Mouse (Mus musculus): ENCODE measurements around the gene Trim62. TPM values are rescaled to one million over a fixed set of nuclear protein-coding genes. Genes with fewer than 3 reads are reported as not detected.

Gene Trim62
- 12.0 TPM for polyA plus RNA-seq (2015; fragmentation: Illumina TruSeq; extraction: RNeasy Lipid Tissue Mini Kit (QIAGEN cat#74804); ENCODE audit: low read depth, low replicate concordance)

GRCm38 (mm10) chr4:128883379-128883781 lies at the start of gene Trim62:
Gene Trim62, plus strand, starts transcription at chr4:128883580.

Other genes with a start within 250 kb of the Trim62 start
- 63.0 TPM for gene Phc2, start 228.9 kb upstream of the Trim62 start, polyA plus RNA-seq (2015; fragmentation: Illumina TruSeq; extraction: RNeasy Lipid Tissue Mini Kit (QIAGEN cat#74804); ENCODE audit: low read depth, low replicate concordance)
- gene A3galt2, start 128.2 kb upstream of the Trim62 start, polyA plus RNA-seq (2015; fragmentation: Illumina TruSeq; extraction: RNeasy Lipid Tissue Mini Kit (QIAGEN cat#74804); ENCODE audit: low read depth, low replicate concordance): 0.21 TPM
- 16.0 TPM for gene Zfp362, start 77.5 kb upstream of the Trim62 start, polyA plus RNA-seq (2015; fragmentation: Illumina TruSeq; extraction: RNeasy Lipid Tissue Mini Kit (QIAGEN cat#74804); ENCODE audit: low read depth, low replicate concordance)
- 39.1 TPM for gene Azin2, start 78.9 kb downstream of the Trim62 start, polyA plus RNA-seq (2015; fragmentation: Illumina TruSeq; extraction: RNeasy Lipid Tissue Mini Kit (QIAGEN cat#74804); ENCODE audit: low read depth, low replicate concordance)
- 36.0 TPM for gene Ak2, start 108.4 kb downstream of the Trim62 start, polyA plus RNA-seq (2015; fragmentation: Illumina TruSeq; extraction: RNeasy Lipid Tissue Mini Kit (QIAGEN cat#74804); ENCODE audit: low read depth, low replicate concordance)
- gene Rnf19b, start 174.7 kb downstream of the Trim62 start, polyA plus RNA-seq (2015; fragmentation: Illumina TruSeq; extraction: RNeasy Lipid Tissue Mini Kit (QIAGEN cat#74804); ENCODE audit: low read depth, low replicate concordance): 44.5 TPM
- gene Tmem54, start 222.0 kb downstream of the Trim62 start, polyA plus RNA-seq (2015; fragmentation: Illumina TruSeq; extraction: RNeasy Lipid Tissue Mini Kit (QIAGEN cat#74804); ENCODE audit: low read depth, low replicate concordance): not detected
- 1,134 TPM for gene Hpca, start 238.5 kb downstream of the Trim62 start, polyA plus RNA-seq (2015; fragmentation: Illumina TruSeq; extraction: RNeasy Lipid Tissue Mini Kit (QIAGEN cat#74804); ENCODE audit: low read depth, low replicate concordance)